Mouse (Mus musculus) cerebellum, adult 2 months (tissue): ENCODE results near the gene Cldn34d. TPM values are rescaled to one million over a fixed set of nuclear protein-coding genes. Genes with fewer than 3 reads are reported as not detected.

Experiments
- DNase-seq, 2 experiments: peaks; one replicate each; pipeline ENCODE4 v3.0.0; 2021
- H3K27ac ChIP-seq: fragments of 200-500 bp; 2 replicates; pipeline ENCODE4 v1.5.1; 2012; ENCODE audit warnings: low read length, control low read depth, inconsistent platforms; ENCODE audit not compliant: insufficient read depth
- H3K27me3 ChIP-seq: fragments of 200-500 bp; 2 replicates; pipeline ENCODE4 v1.6.1; 2012; ENCODE audit warnings: inconsistent platforms, mild to moderate bottlenecking, low read length, moderate library complexity; ENCODE audit not compliant: control insufficient read depth, insufficient read depth
- H3K4me1 ChIP-seq: fragments of 200-500 bp; 2 replicates; pipeline ENCODE4 v1.6.1; 2011; ENCODE audit warnings: low read length; ENCODE audit not compliant: control insufficient read depth, insufficient read depth
- H3K4me3 ChIP-seq: fragments of 200-500 bp; replicated peaks from 2 replicates; pipeline ENCODE3; 2011; ENCODE audit warnings: mild to moderate bottlenecking, low read depth, low read length, control low read depth; ENCODE audit not compliant: insufficient read depth
- CTCF ChIP-seq: fragments of 200-500 bp; IDR thresholded peaks from 2 replicates; pipeline ENCODE4 v1.5.1; 2011; ENCODE audit warnings: low read depth, mild to moderate bottlenecking, control low read depth, low read length, moderate library complexity, borderline replicate concordance; ENCODE audit not compliant: insufficient read depth
- POLR2A ChIP-seq: fragments of 200-500 bp; IDR thresholded peaks from 2 replicates; pipeline ENCODE4 v1.6.1; 2011; ENCODE audit warnings: low read length, control low read depth, borderline replicate concordance; ENCODE audit not compliant: insufficient read depth
- WGBS: fragments of 180-500 bp; shearing (Covaris S2); methylation state at CpG from one replicate; pipeline ENCODE4 v1.1.7; 2018; 5-methylcytosine and 5-hydroxymethylcytosine counted together
- polyA plus RNA-seq: library from polyadenylated mRNA; depleted of rRNA; stranded (reverse); fragments of >200 nt; gene quantifications from 2 replicates; pipeline ENCODE4 v1.2.3, GENCODE M21; 2012; rRNA removed

Cldn34d gene
- polyA plus RNA-seq: not detected in 2 replicates

DNA sequence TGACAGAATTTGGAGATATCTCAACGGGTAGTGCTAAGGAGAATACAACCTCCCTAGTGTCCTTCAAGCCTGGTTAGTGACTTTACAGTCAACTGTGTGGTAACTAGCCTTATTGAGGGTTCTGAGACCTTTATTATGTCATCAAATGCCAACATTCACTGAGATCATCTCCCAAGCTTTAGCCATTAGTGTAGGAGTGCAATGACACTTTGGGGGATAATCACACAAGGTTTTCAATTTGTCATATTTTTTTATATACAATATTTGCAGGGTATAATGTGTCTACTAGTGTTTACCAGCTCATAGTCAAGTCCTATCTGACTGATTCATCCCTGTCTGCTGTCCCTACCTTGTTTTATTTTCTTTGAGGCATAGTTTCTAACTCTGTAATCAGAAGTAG lies at the start of gene Cldn34d:
Gene Cldn34d, minus strand, starts transcription at position 101 of the 400 bp plus-strand sequence.
- H3K27ac ChIP-seq: no peak within 1 kb of the TSS
- no peak within 1 kb of the TSS for H3K4me3 ChIP-seq
- 88% methylated on average over 1 of the region's 1 CpGs for WGBS
- no peaks in the 10 kb centered on the region for H3K4me1 ChIP-seq
- DNase-seq: no peak
- TF ChIP-seq CTCF (no peak), POLR2A (no peak)
- peaks cover 2% of the 10 kb centered on the region; the same call in 1 of the 2 replicates for H3K27me3 ChIP-seq

DNA sequence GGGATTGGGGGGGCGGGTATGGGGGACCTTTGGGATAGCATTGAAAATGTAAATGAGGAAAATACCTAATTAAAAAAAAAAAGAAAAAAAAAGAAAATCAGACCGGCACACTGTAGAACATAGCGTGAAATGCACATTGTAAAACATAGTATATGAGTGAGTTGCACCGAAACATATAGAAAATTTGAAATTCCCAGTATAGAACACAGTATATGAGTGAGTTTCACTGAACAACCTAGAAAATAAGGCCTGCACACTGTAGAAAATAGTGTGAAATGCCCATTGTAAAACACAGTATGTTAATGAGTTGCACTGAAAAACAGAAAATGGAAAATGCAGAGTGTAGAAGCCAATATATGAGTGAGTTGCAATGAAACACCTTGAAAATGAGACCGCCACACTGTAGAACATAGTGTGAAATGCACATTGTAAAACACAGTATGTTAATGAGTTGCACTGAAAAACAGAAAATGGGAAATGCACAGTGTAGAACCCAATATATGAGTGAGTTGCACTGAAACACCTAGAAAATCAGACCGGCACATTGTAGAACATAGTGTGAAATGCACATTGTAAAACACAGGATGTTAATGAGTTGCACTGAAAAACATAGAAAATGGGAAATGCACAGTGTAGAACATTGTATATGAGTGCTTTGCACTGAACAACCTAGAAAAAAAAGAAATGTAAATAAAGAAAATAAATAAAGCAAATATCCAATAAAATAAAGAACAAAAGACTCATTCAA lies 4.1 kb downstream of the Cldn34d start:
- TF ChIP-seq CTCF: no peak
- no peak overlapping the region for H3K4me3 ChIP-seq
- peaks cover 2% of the 10 kb centered on the region; the same call in 1 of the 2 replicates for H3K27me3 ChIP-seq
- WGBS: 51% methylated on average over 6 of the region's 6 CpGs
- H3K4me1 ChIP-seq: no peaks in the 10 kb centered on the region
- DNase-seq: peak in 1 of 2 experiments; percentile 16
- H3K27ac ChIP-seq: no peak overlapping the region

Other genes starting within 250 kb of the Cldn34d start
- not detected in 2 replicates for gene Cldn34b4, start 209.6 kb downstream of the Cldn34d start, polyA plus RNA-seq